Mouse (Mus musculus) retina, postnatal 1 day (tissue): ENCODE results near the gene Tecta.
A peak's percentile ranks its signal among the peaks of the same experiment; 100 is the strongest.

ENCODE experiments used
- DNase-seq: peaks from one replicate; pipeline ENCODE4 v3.0.0-alpha.2; 2012

Tecta gene

DNA sequence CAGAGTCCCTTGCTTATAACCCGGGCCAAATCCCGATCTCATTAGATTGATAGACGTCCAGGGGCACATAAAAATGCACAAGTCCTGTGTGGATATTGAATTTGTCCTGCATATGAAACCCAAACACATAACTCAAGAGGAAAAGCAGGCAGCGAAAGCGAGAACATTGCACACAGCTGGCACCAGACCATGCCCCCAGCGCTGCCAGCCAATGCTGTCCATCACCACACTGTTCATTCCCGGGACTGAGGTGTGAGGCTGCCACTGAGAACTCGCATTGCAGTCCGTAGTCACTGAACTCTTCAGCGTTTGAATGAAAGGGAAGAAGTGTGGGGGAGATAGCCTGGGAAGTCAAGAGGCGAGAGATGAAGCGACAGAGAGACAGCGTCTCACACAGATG lies 14.1 kb downstream of the Tecta start:
- DNase-seq, result no peak

DNA sequence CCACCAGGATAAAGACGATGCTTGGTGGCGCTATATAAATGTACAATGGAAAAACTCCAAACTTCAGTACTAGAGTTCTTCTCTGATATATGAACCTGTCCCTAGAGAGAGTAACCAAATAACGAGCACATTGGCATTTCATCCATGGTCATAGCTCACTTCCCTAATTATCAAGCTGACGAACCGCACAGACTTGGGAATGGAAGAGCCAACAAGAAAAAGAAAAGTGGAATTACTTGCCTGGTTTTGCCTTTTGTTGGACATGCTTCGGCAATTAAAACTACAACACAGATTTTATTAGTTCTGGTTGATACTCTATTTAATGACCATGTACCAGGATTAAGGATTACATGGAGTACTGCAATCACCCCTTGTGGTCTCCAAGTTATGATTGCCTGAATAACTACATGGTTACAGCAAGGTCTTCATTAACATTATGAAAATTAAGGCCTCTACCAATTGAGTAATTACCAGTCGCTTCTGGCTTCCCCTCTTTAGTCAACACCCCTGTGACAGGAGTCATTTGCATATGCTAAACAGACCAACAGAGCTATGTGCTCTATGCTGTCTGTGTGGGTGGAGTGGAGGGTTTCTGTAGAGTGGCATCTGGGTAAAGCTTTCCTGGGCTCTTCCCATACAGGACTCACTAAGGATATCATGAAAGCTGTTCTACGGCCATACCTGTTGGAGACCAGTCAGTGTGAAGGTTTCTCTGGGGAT lies 16.9 kb downstream of the Tecta start:
- no peak for DNase-seq

DNA sequence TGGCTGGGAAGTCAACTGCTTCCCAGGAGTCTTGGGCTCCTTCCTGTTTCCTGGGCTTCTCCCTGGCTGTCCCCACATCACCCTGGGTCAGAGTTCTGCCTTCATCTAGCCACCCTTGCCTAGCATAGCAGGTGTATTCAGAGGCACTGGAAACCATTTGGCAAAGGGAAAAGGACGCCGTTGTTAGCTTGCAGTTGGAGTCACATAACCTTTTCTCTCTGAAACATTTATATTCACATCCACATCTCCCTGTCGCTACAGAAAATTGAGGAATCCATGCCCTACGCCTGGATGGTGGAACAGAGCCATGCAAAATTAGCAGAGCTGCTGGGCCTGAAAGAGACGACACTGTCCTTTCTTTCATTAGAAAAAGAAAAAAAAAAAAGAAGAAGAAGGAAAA lies 17.7 kb downstream of the Tecta start:
- DNase-seq, result no peak

DNA sequence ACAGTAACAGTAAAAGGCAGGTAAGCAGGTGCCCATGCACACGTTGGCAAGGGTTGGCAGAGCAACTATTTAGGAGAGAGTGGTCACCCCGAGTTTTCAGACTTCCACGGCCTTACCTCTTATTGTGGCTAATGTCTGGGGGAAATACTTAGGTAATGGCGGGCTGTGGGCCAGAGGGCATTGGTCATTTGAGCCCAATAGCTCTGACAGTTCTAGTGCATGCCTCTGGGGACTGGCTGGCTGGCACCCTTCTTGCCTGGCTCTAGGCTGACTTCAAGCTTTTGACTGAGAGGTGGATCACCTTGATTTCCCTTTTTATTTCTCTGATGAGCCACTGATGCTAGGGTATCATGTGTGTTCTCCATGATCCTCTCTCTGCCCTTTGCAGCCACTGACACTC lies 21.7 kb downstream of the Tecta start:
- no peak for DNase-seq

DNA sequence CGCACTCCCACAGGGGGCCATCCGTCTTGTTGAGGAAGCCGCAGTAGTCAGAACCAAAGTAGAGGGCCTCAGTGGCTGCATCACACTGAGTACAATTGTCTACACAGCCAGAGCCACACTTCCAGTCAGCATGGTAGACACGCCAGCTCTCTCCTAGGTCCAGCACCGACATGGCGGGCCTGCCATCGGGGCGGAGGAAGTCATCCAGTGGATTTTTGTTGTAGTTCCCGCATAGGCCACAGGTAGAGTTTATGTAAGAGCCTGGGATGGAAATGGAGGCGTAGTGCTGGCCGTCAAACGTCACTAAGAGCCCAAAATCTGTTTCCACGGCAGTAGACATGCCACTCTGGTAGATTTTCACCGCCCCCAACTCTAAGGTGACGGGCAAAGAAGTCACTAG lies 22.1 kb downstream of the Tecta start:
- no peak for DNase-seq

DNA sequence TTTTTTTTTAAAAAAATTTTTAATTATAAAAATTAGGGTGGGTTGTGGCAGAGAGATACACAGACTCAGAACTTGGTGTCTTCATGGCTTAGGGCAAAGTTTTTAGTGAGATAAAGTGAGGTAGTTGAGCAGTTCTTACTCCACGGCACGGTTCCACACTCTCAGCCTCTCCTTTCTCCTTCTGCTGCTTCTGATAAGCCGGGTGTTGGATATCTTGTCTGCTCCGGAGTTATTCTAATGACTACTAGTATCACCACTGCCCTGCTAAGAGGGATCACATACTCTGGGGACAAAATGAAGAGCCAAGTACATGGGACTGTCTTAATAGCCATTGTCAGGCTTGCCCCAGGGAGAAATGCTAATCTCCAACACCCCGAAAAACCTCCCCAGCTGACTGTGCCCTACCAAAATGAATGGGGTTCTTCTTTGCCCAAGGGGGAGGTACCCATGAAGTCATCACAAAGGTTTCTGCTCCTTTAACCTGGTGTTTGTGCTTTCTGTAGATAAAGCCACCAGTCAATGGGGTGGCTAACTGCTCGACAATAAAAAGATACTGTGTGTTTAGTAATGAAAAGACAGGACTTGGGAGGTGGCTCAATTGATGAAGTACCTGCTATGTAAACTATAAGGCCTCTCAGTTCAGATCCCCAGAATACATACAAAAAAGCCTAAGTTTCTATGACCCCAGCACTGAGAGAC lies 27.9 kb downstream of the Tecta start:
- DNase-seq, result no peak

DNA sequence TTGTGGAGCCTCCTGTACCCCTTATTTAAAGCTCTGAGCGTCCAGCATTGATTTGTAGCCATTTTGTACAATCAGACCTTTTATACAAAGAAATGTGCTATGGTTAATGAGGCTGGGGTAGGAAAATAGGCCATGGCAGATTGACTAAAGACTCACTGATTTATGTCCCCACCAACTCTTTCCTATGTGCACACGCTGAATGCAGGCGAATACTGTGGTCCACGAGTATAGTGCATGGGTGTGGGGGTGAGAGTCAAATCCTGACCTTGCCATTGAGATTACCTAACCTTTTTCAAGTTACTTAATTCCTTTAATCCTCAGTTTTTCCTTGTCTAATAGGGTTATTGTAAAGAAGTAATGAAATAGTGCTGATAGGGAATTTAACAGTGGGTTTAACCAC lies 42.1 kb downstream of the Tecta start:
- DNase-seq, result no peak

DNA sequence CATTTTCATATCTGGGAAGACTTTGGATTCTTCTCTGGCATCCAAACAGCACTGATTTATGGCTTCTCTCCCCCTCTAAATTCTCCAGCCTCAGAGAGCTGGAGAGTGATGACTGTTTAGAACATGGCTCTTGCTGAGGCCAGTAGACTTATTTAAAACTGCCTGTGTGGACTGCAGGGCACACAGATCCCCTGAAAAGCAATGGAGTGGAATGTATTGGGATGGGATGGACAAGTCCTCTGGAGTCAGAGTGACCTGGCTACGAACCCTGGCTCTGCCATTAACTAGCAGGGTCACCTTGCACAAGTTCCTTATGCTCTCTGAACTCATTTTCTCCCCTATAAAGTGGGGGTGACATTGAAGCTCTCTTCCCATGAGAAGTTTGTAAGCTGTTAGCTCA lies 44.9 kb downstream of the Tecta start:
- no peak for DNase-seq

DNA sequence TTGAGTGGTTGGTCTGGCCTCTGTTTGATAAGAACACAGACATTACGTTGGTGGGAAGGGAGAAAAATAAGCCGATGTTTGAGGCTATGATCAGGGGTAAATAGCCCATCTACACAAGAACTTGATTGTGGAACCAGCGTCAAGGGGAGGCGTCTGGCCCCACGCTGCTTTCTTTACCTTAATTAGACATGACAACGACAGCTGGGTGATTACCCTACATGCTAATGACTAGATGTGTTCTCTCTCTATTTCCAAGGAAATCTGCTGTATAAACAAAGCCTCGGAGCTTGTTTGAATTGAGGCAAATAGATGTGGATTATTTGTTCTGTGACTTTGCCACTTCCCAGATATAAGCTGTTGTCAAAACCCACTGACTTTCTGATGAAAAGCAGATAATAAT lies 49.9 kb downstream of the Tecta start:
- peak; percentile 90 for DNase-seq

DNA sequence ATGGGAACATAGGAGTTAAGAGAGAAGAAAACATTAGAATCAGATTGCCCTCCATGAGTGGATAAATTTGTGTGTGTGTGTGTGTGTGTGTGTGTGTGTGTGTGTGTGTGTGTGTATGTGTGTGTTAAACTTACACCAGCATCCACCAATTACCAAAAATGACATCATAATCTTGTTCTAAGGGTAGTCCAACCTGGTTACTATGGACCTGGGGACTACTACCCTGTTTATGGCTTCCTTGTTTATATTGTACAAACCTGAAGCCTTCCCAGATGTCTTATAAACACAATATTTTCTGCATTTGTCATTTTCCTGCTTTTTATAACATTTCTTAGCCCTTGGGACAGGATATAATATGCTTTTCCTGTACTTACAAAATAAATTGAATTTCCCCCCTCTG lies 53.4 kb downstream of the Tecta start:
- no peak for DNase-seq

DNA sequence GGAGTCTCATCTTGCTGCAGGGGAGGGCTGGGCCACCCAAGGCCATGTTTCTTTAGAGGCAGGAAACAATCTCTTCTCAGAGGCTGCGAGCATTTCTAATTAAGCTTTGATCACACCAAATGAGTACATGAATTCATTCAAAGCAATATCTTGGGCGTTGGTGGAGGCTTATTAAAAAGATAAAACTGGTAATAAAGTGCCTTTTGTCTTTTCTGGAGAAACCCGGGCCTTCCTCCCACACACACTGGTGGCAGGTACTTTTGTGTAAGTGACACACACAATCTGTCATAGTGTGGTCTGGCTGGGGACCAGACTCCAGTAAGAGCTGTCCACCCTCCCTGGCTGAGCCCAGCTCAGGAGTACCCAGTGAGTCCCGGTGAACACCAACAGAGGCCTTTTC lies 60.6 kb downstream of the Tecta start:
- peak; percentile 71 for DNase-seq

DNA sequence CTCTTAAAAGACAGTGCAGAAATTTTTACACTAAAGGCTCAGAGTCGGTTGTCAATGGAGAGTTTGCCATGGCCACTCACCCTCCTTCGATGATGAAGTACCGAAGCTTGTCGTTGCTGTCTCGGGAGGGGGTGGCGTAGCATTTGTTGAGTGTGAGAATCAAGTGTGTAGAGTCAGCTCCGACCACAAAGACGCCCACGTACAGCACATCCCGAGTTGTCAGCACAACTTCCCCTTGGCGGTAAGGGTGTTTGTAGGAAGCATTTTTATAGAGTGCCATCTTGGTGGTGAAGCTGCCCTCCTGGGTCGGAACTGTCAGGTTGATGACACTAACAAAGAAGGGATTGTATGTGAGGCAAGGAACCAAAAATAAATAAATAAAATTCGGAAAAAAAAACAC lies 62.7 kb downstream of the Tecta start:
- no peak for DNase-seq

DNA sequence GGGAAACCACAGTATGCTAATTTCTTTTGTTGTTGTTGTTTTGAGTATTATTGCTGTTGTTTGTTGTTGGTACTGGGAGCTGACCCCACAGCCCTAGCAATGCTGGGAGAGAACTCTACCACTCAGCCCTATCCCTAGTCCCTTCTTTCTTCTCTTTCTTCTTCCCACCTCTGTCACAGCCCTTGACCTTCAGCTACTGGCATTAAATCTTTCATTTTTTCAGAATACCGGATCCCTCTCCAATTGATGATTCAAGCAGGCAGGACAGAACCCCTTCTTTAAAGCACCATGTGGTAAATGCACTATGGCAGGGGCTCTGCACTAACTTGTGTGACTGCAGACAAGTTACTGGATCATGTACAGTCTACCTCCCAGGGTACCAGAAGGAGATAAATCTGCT lies 63.2 kb downstream of the Tecta start:
- DNase-seq, result no peak

DNA sequence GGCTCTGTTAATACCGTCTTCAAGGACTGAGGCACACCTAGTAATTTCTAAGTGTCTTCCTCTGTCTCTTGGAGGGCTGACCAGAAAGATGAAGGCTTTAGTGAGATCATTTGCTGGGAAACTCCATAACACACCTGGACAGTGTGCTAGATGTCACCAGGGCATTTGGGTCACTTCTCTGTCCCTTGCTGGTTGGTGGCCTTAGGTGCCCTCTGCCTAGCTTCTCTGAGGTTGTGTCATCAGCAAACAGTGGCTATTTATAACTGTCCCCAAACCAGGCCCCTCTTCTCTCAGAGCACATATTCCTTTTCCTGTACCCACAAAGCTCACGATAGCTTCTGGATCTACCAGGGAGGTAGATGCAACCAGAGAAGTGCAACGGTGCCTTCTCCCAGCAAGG lies 64.8 kb downstream of the Tecta start:
- DNase-seq, result no peak

DNA sequence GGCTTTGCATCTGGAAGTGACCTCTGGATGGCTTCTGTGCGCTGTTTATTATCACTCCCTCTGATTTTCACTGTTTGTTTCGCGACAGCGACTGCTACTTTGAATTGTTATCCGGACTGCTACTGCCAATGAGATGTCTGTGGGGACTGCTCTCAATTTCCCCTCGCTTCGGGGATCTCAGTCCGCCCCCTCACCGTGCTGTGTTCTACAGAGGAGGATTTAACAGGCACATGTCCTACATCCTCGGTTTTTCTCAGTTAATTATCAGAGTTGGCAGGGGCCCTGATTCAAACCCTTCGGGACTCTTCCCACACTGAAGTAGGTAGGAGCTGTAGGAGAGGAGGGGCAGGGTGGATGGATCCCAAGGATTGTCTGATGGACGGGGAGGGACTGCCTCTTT lies 67.0 kb downstream of the Tecta start:
- DNase-seq, result no peak

DNA sequence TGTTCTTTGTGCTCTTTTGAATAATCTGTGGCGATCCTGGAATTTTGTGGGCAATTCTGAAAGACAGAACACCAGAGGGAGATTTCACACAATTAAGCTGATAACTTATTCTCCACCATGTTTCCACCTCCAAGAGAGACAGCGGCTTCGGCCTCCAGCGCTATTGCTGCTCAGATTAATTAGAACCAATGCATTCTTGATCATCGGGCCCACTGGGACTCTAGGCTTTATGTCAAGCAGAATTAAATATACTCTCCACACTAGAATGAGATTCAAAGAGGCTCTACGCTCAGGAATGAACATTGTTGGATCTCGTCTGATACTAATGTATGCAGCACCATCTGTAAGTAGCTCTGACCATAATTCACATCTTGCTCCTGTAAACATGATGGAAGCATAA lies 68.4 kb downstream of the Tecta start:
- DNase-seq, result no peak

DNA sequence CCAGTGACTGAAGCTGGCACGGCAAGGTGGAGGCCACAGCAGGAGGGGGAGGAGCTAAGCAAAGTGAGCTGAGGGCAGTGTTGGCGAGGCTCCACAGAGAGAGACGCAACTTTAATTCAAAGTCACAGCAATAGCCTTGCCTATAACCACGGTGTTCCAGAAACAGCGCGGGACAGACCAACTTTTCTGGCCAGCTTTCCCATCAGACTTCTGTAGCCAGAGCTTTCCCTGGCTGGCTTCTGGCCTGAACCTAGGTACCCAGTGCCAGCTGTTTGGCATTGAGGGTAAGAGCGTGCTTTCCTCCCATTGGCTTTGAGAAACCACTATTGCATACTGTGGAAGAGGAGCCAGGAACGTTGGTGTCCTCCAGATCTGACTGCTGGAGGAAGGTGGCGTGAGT lies 70.0 kb downstream of the Tecta start:
- DNase-seq, result no peak

DNA sequence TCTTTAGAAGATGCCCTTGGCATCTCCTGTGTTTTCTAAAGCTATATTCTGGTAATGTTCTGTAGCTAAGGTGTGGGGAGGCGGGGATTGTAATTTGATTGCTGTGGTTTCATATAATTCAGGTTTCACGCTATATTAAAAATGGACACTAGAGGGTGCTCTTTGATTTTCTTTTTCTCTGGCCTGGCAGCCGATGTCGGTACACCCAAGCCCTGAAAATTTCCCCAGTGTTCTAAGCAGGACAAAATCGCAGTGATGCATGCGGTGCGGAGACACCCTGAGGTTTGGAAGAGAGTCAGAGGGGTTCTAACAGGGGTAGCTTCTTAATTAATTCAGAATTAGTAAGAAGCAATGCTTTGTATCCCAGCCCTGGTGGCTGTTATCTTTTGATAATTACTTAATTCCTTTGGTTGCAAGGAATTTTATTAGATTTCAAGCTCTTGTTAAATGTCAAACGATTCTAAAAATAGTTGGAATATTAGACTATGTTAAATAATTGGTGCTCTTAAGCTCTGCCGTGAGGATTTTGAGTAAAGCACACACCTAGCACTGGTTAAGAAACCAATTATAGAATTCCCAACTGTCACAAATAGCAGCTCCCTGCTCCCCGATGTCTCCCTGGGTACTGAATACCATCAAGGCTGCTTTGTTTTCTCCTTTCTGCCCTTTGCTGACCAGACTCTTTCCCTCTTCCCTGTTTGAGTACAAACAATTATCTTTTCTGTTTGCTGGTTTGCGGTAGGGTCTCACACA lies 72.9 kb downstream of the Tecta start:
- peak; percentile 79 for DNase-seq

DNA sequence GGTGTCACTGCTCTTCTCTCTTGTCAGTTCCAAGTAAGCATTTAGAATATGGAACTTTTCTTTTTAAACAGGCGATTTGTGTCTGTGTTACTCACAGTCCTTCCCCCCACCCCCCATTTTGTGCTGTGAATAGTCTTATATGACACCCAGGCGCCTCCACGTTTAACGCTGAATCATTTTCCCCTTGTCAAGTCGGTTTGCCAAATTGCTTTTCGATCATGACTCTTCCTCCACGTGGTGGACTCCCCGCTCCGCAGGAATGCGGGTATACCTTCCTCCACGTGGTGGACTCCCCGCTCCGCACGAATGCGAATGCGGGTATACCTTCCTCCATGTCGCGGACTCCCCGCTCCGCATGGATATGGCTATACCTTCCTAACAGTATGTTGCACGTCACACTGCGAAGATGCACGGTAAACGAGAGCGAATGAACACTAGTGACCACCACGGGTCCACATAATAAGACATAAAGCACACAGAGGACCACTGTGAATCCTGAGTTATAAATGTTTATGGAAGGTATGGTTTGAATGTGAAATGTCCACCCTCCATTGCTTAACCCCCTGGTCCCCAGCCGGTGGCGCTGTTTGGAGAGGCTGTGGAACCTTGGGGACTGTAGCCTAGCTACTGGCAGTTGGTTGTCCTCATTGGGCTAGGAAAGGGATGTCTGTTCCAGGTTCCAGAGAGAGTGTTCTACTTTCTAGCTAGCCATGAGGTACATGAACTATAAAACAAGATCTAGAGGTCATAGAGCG lies 74.9 kb downstream of the Tecta start:
- DNase-seq, result no peak

DNA sequence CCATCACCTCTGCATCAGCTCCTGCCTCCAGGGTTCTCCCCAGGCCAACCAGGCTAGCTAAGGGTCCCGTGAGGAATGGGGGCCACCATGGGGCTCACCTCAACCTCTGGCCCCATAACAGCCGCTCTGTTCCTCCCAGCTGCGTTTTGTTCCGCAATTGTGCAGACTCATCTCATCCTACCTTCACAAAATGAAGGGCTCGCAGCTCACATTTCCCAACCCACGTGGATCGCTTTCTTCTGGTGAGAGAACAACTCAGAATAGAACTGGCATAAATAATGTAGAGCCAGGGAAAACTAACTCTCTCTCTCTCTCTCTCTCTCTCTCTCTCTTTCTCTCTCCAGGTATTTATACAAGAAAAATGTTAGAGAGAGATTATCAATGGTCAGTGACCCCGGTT lies 76.5 kb downstream of the Tecta start:
- DNase-seq, result no peak

DNA sequence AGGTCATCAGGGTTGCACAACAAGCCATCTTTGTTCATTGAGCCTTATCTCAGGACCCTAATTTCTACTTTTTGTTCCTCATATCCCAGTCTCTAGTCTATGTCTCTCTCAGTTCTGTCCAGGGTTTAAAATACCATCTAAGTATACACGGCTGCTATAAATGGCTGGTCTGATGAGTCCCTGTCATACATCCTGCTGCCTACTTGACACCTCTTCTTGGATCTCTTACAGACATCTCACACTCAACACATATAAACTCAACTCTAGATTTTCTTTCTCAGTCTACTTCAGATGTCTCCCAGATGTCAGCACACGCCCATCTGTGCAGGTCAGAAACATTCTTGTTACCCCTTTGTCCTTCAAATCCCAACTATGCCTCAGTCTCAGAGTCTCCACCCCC lies 78.3 kb downstream of the Tecta start:
- DNase-seq, result no peak

DNA sequence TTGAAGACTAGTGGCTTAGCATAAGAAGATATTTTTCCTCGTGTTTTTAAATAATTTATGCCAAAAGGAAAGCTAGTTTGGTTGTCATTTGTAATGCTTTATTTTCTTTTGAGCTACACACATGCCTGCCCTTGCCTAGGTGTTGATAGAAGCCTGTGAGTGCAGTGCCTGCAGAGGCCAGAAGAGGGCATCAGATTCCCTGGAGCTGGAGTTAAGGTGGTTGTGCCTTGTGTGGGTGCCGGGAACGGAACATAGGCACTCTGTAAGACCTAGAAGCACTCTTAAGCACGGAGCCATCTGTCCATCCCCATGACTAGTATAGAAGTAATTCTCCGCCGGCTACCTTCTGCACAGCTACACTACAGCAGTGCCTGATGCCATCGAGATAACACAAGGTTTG lies 79.1 kb downstream of the Tecta start:
- DNase-seq, result no peak

DNA sequence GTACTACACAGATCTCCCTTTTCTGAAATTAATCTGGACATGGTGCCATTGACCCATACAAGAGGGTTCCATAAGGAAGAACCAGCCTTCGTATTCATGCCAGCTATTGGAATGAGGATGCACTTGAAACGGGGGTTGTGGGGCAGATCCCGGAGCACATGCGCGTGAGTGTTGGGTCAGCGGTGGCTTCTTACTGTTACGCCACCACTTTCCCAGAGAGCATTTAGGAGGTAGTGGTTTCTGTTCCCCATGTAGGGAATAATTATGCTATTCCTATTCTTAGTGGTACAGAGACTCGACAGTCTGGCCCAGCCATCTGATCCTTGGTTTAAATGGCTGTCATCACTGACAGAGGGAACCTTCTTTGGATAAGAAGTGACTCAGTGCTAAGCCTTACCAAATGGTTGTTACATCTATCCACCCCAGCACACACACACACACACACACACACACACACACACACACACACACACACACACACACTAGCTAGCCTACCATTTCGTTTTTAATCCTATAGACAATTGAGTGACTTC lies 81.2 kb downstream of the Tecta start:
- no peak for DNase-seq
